Mouse (Mus musculus) limb, embryonic 11.5 days (tissue): ENCODE results near the gene Tmem8. TPM values are rescaled to one million over a fixed set of nuclear protein-coding genes. Genes with fewer than 3 reads are reported as not detected.

ENCODE experiments used
- ATAC-seq: fragments of 200-750 bp; cut with Nextera tagmentation; 2 replicates; pipeline ENCODE4 v1.8.0; 2017; ENCODE audit warnings: low read depth; ENCODE audit not compliant: insufficient number of reproducible peaks, low FRiP score, low TSS enrichment
- DNase-seq: peaks from one replicate; pipeline ENCODE4 v3.0.0-alpha.2; 2015; ENCODE audit warnings: low spot score
- H3K27ac ChIP-seq: fragments of 300-500 bp; sonication (generic); replicated peaks from 2 replicates; pipeline ENCODE4 v1.5.1; 2014; ENCODE audit warnings: low read depth, mild to moderate bottlenecking, low read length
- H3K27me3 ChIP-seq: fragments of 300-500 bp; sonication (generic); 2 replicates; pipeline ENCODE4 v1.6.1; 2014; ENCODE audit warnings: mild to moderate bottlenecking, low read length, mixed read lengths; ENCODE audit not compliant: control insufficient read depth, insufficient read depth
- H3K36me3 ChIP-seq: fragments of 300-500 bp; sonication (generic); 2 replicates; pipeline ENCODE4 v1.6.1; 2014; ENCODE audit warnings: mild to moderate bottlenecking, low read length, moderate library complexity, mixed read lengths; ENCODE audit not compliant: control insufficient read depth, insufficient read depth
- H3K4me1 ChIP-seq: fragments of 300-500 bp; sonication (generic); 2 replicates; pipeline ENCODE4 v1.6.1; 2014; ENCODE audit warnings: low read length, mixed read lengths; ENCODE audit not compliant: control insufficient read depth, insufficient read depth
- H3K4me2 ChIP-seq: fragments of 300-500 bp; sonication (generic); 2 replicates; pipeline ENCODE4 v1.6.1; 2014; ENCODE audit warnings: low read depth, mild to moderate bottlenecking, moderate library complexity; ENCODE audit not compliant: severe bottlenecking
- H3K4me3 ChIP-seq: fragments of 300-500 bp; sonication (generic); 2 replicates; pipeline ENCODE4 v1.5.1; 2014; ENCODE audit warnings: low read depth, low read length
- H3K9ac ChIP-seq: fragments of 300-500 bp; sonication (generic); 2 replicates; pipeline ENCODE4 v1.6.1; 2014; ENCODE audit warnings: mild to moderate bottlenecking, low read length
- H3K9me3 ChIP-seq: fragments of 300-500 bp; sonication (generic); 2 replicates; pipeline ENCODE4 v1.6.1; 2016; ENCODE audit warnings: low read length; ENCODE audit not compliant: control insufficient read depth
- WGBS: fragments of 180-500 bp; shearing (Covaris S2); extraction: QIAGEN DNeasy Blood & Tissue Kit; methylation state at CpG from one replicate; pipeline ENCODE4 v1.1.7; 2014; 5-methylcytosine and 5-hydroxymethylcytosine counted together
- polyA plus RNA-seq: library from polyadenylated mRNA; unstranded; fragments of >200 nt; fragmentation: Nextera tagmentation; extraction: Ambion mirVana; gene quantifications from 2 replicates; pipeline ENCODE4 v1.2.1, GENCODE M21; 2014

Gene Tmem8
- polyA plus RNA-seq: 0.40 and 0.55 TPM in 2 replicates

- WGBS: under 1% methylated on average over 59 of the region's 75 CpGs
These were observed at the start of gene Tmem8 for GRCm38 (mm10) chr17:26113181-26113948. TSS of gene Tmem8 (plus strand) at chr17:26113299.

GRCm38 (mm10) chr17:26064916-26065315, 48.2 kb upstream of the Tmem8 start:
- DNase-seq: no peak
- no peak for ATAC-seq
- H3K4me1 ChIP-seq: peaks cover 26% of the 10 kb centered on the region
- no peaks in the 10 kb centered on the region; the same call in 1 of the 2 replicates for H3K36me3 ChIP-seq
- no peak overlapping the region for H3K4me2 ChIP-seq
- H3K9me3 ChIP-seq: no peaks in the 10 kb centered on the region
- no peak overlapping the region for H3K27ac ChIP-seq
- H3K4me3 ChIP-seq: no peak overlapping the region
- no peaks in the 10 kb centered on the region for H3K27me3 ChIP-seq
- peak overlapping the region; percentile 35; the same call in 1 of the 2 replicates for H3K9ac ChIP-seq
- 84% methylated on average over 6 of the region's 6 CpGs for WGBS

More at GRCm38 (mm10) chr17:26113181-26113948, at the start of gene Tmem8:
- peaks cover 58% of the 10 kb centered on the region for H3K27me3 ChIP-seq
- ATAC-seq (peak; percentile 41; the same call in 1 of the 2 replicates), DNase-seq (peak; percentile 77)
- H3K4me1 ChIP-seq: peaks cover 16% of the 10 kb centered on the region
- H3K4me2 ChIP-seq: peak within 1 kb of the TSS; percentile 98
- H3K36me3 ChIP-seq: no peaks in the 10 kb centered on the region
- no peak within 1 kb of the TSS for H3K27ac ChIP-seq
- H3K4me3 ChIP-seq: peak within 1 kb of the TSS; percentile 59
- H3K9me3 ChIP-seq: no peaks in the 10 kb centered on the region
- H3K9ac ChIP-seq: peak within 1 kb of the TSS; percentile 58

- Histone ChIP-seq H3K27ac (no peak overlapping the region), H3K4me2 (peak overlapping the region; percentile 99), H3K9ac (no peak overlapping the region), H3K9me3 (no peaks in the 10 kb centered on the region), H3K4me1 (peaks cover 26% of the 10 kb centered on the region), H3K4me3 (peak overlapping the region; percentile 82), H3K27me3 (no peaks in the 10 kb centered on the region), H3K36me3 (no peaks in the 10 kb centered on the region; the same call in 1 of the 2 replicates)
- 95% methylated on average over 7 of the region's 7 CpGs for WGBS
- no peak for ATAC-seq
- no peak for DNase-seq
These were observed 46.5 kb upstream of the Tmem8 start for GRCm38 (mm10) chr17:26066488-26067020.

- Histone ChIP-seq H3K4me1 (peaks cover 26% of the 10 kb centered on the region), H3K4me2 (peak overlapping the region; percentile 99), H3K9me3 (no peaks in the 10 kb centered on the region), H3K36me3 (no peaks in the 10 kb centered on the region; the same call in 1 of the 2 replicates), H3K4me3 (peak overlapping the region; percentile 82), H3K27ac (no peak overlapping the region), H3K27me3 (no peaks in the 10 kb centered on the region), H3K9ac (peak overlapping the region; percentile 89)
- 1% methylated on average over 44 of the region's 44 CpGs for WGBS
- ATAC-seq: no peak
- peak; percentile 41 for DNase-seq
These were observed 44.9 kb upstream of the Tmem8 start for GRCm38 (mm10) chr17:26068024-26068830.

GRCm38 (mm10) chr17:26068831-26069739, 44.0 kb upstream of the Tmem8 start, which contains the start of gene Rab11fip3:
TSS of gene Rab11fip3 (minus strand) at chr17:26069555.
- WGBS: under 1% methylated on average over 89 of the region's 94 CpGs
- Histone ChIP-seq H3K27ac (0 out of 2 replicates have a peak within 1 kb of the TSS, but pooled peaks have one; percentile 4), H3K4me2 (peak within 1 kb of the TSS; percentile 99), H3K4me1 (peaks cover 26% of the 10 kb centered on the region), H3K9me3 (no peaks in the 10 kb centered on the region), H3K27me3 (no peaks in the 10 kb centered on the region), H3K4me3 (peak within 1 kb of the TSS; percentile 82), H3K36me3 (no peaks in the 10 kb centered on the region; the same call in 1 of the 2 replicates), H3K9ac (peak within 1 kb of the TSS; percentile 89)
- ATAC-seq: peak; percentile 92
- peak; percentile 94 for DNase-seq

- WGBS: 32% methylated on average over 6 of the region's 6 CpGs
- peak overlapping the region; percentile 99 for H3K4me2 ChIP-seq
- no peak overlapping the region for H3K9ac ChIP-seq
- H3K4me1 ChIP-seq: peaks cover 23% of the 10 kb centered on the region
- no peak for ATAC-seq
- H3K27me3 ChIP-seq: no peaks in the 10 kb centered on the region
- peak overlapping the region; percentile 82; the same call in 1 of the 2 replicates for H3K4me3 ChIP-seq
- H3K9me3 ChIP-seq: no peaks in the 10 kb centered on the region
- no peak overlapping the region for H3K27ac ChIP-seq
- H3K36me3 ChIP-seq: no peaks in the 10 kb centered on the region; the same call in 1 of the 2 replicates
- DNase-seq: no peak
These were observed 43.0 kb upstream of the Tmem8 start for GRCm38 (mm10) chr17:26070136-26070535.

GRCm38 (mm10) chr17:26075246-26075645, 37.9 kb upstream of the Tmem8 start:
- no peak overlapping the region for H3K4me2 ChIP-seq
- no peak for DNase-seq
- no peaks in the 10 kb centered on the region for H3K9me3 ChIP-seq
- no peaks in the 10 kb centered on the region for H3K36me3 ChIP-seq
- H3K27ac ChIP-seq: no peak overlapping the region
- H3K27me3 ChIP-seq: no peaks in the 10 kb centered on the region
- H3K9ac ChIP-seq: no peak overlapping the region
- H3K4me3 ChIP-seq: no peak overlapping the region
- ATAC-seq: no peak
- no peaks in the 10 kb centered on the region for H3K4me1 ChIP-seq
- 63% methylated on average over 3 of the region's 3 CpGs for WGBS
